Mouse (Mus musculus): ENCODE measurements around the gene Dclk3. TPM values are rescaled to one million over a fixed set of nuclear protein-coding genes. Genes with fewer than 3 reads are reported as not detected.

Gene Dclk3
- polyA plus RNA-seq, 1 experiment from 2014 or later, result 0.35 TPM

DNA sequence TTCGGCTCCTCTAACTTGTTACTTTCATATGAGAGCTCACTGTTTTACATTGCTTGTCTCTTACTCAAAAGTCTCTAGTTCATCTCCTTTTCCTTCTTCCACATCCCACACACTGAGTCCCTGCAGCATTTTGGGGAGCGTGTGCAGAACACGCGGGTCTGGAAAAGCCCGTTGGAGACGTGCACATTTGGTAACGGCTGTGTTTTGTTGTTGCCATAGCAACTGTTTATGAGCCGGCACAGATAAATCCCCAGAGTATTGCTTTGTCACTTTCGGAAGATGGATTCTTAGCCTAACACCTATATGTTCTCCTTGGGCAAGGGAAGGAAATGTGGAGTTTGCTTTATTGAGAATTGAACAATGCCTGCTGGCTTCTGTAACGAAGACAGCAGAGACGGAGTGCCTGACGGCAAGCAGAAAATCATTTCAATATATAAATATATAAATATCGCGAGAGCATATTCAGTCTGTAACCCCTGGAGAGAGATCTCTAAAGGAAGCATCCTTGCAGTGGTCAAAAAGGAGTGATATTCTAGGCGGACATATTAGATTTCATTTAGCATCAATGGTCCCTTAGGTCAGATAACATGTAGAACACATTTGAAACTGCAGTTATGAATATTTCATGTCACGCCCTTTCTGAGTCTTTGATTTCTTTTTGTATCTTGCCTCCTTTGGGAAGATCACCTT, 26.3 kb upstream of the Dclk3 start:
- Histone ChIP-seq H3K27ac (peak overlapping the region; percentile 12; the same call in 1 of the 2 replicates), H3K4me3 (no peak overlapping the region), H3K4me1 (replicated peaks) (peaks cover 21% of the 10 kb centered on the region; the same call in 1 of the 2 replicates), H3K9me3 (no peaks in the 10 kb centered on the region), H3K27me3 (ENCODE audit: insufficient read depth, poor library complexity, severe bottlenecking) (no peaks in the 10 kb centered on the region), H3K36me3 (no peaks in the 10 kb centered on the region)
- 80% methylated on average over 16 of the region's 16 CpGs for WGBS
- peak; percentile 12 for DNase-seq (ENCODE audit: low spot score)

DNA sequence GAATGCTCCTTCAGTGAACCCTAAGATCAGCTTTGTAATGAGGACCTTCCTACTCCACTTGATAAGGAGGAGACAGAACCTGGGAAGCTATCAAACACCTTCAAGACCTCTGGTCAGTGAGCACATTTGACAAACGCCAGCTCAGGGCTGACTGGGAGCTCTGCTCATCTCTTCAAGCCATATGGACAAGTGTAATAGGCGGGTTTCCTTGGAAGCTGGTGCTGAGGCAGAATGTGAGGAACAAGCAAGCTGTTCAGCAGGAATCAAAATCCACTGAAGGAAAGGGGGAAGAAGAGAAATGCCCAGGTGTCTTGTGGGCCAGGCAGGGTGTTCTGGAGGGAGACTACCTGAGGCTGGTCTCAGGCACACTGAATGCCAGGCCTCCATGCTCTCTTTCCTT, 17.0 kb upstream of the Dclk3 start:
- WGBS, result 78% methylated on average over 2 of the region's 2 CpGs
- Histone ChIP-seq H3K27me3 (ENCODE audit: insufficient read depth, poor library complexity, severe bottlenecking) (no peaks in the 10 kb centered on the region), H3K4me1 (replicated peaks) (peaks cover 16% of the 10 kb centered on the region), H3K9me3 (no peaks in the 10 kb centered on the region), H3K4me3 (no peak overlapping the region), H3K36me3 (no peaks in the 10 kb centered on the region), H3K27ac (no peak overlapping the region)
- DNase-seq (ENCODE audit: low spot score), result no peak

DNA sequence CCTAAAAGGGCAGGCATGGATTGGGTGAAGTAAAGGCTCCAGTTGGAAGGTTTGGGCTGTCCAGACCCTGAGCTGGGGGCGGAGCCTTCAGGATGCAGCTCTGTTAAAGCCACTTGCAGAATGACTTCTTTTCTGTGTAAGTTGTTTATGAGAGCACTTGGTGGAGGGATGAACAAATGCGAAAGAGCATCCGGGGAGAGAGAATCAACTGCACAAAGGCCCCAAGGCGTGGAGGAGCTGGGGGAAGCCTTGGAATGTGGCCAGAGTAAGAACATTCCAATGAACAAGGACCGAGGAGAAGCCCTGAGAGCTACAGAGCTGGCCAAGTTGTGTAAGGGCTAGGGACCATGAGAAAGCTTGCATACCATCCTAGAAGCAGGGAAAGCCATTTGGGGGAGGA, 16.3 kb upstream of the Dclk3 start:
- no peaks in the 10 kb centered on the region for H3K36me3 ChIP-seq
- WGBS, result 77% methylated on average over 5 of the region's 5 CpGs
- no peak overlapping the region for H3K27ac ChIP-seq
- no peaks in the 10 kb centered on the region for H3K9me3 ChIP-seq
- no peak overlapping the region for H3K4me3 ChIP-seq
- DNase-seq (ENCODE audit: low spot score), result no peak
- H3K4me1 ChIP-seq (replicated peaks), result peaks cover 16% of the 10 kb centered on the region
- H3K27me3 ChIP-seq (ENCODE audit: insufficient read depth, poor library complexity, severe bottlenecking), result no peaks in the 10 kb centered on the region

DNA sequence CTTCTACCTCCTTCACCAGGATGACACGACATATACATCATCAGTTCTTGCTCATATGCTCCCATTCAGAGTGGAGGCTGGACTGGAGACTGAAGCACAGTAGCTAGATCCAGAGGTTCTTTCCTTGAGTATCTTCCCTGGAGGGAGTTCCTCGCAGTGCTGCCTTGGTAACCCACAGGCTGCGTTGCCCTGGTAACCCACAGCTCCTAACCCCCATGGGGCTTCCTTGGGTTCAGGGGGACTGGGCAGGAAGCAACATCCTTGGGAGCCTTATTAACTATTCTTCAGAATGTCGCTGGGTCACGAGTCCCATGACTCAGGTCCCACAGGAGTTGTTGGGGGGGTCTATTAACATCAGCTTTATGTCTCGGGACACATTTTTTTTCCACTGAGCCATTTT, 13.8 kb upstream of the Dclk3 start:
- H3K4me3 ChIP-seq, result no peak overlapping the region
- peaks cover 16% of the 10 kb centered on the region for H3K4me1 ChIP-seq (replicated peaks)
- no peak overlapping the region for H3K27ac ChIP-seq
- DNase-seq (ENCODE audit: low spot score), result peak; percentile 25
- H3K9me3 ChIP-seq, result no peaks in the 10 kb centered on the region
- H3K27me3 ChIP-seq (ENCODE audit: insufficient read depth, poor library complexity, severe bottlenecking), result no peaks in the 10 kb centered on the region
- 44% methylated on average over 6 of the region's 6 CpGs for WGBS
- H3K36me3 ChIP-seq, result no peaks in the 10 kb centered on the region

DNA sequence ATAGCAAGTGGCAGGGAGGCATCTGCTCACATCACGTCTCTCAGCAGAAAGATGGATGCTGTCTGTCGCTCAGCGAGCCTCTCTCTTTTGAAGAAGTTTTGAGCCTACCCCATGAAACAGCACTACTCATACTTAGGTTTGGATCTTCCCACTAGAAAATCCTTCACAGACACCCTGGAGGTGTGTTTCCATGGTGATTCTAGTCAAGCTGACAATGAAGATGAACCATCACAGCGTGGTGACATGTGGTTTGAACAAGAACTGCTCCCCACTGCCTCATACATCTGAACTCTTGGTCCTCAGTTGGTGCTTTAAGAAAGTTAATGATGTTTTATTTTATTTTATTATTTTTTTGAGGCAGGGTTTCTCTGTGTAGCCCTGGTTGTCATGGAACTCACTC, 12.9 kb upstream of the Dclk3 start:
- WGBS, result 68% methylated on average over 4 of the region's 4 CpGs
- H3K4me3 ChIP-seq, result no peak overlapping the region
- H3K27me3 ChIP-seq (ENCODE audit: insufficient read depth, poor library complexity, severe bottlenecking), result no peaks in the 10 kb centered on the region
- H3K4me1 ChIP-seq (replicated peaks), result peaks cover 16% of the 10 kb centered on the region
- no peak for DNase-seq (ENCODE audit: low spot score)
- H3K36me3 ChIP-seq, result no peaks in the 10 kb centered on the region
- no peaks in the 10 kb centered on the region for H3K9me3 ChIP-seq
- H3K27ac ChIP-seq, result no peak overlapping the region

DNA sequence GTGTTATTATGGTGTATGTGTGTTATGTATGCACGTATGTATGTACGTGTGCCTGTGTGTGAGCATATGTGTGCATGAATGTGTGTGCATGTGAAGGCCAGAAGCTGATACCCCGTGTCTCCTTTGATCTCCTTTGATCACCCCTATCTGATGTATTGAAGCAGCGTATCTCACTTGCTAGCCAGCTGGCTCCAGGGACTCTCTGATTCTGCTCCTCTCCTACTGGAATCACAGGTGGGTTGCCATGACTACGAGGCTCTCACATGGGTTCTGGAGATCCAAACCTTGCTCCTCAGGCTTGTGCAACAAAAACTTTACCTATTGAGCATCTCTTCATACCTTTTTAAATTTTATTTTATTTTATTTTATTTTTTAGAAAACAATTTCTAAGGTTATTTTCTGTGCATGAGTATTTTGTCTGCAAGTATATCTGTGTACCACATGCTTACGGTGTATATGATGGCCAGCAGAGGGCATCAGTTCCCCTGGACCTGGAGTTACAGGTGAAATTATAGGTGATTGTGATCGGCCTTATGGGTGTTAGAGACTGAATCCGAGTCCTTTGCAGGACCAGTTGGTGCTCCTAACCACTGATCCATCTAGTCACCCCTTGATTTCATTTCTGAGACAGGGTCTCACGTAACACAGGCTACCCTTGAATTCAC, 10.9 kb upstream of the Dclk3 start:
- no peaks in the 10 kb centered on the region for H3K27me3 ChIP-seq (ENCODE audit: insufficient read depth, poor library complexity, severe bottlenecking)
- peaks cover 16% of the 10 kb centered on the region for H3K4me1 ChIP-seq (replicated peaks)
- no peaks in the 10 kb centered on the region for H3K9me3 ChIP-seq
- 84% methylated on average over 9 of the region's 9 CpGs for WGBS
- no peak overlapping the region for H3K27ac ChIP-seq
- DNase-seq (ENCODE audit: low spot score), result no peak
- H3K36me3 ChIP-seq, result no peaks in the 10 kb centered on the region
- H3K4me3 ChIP-seq, result no peak overlapping the region

DNA sequence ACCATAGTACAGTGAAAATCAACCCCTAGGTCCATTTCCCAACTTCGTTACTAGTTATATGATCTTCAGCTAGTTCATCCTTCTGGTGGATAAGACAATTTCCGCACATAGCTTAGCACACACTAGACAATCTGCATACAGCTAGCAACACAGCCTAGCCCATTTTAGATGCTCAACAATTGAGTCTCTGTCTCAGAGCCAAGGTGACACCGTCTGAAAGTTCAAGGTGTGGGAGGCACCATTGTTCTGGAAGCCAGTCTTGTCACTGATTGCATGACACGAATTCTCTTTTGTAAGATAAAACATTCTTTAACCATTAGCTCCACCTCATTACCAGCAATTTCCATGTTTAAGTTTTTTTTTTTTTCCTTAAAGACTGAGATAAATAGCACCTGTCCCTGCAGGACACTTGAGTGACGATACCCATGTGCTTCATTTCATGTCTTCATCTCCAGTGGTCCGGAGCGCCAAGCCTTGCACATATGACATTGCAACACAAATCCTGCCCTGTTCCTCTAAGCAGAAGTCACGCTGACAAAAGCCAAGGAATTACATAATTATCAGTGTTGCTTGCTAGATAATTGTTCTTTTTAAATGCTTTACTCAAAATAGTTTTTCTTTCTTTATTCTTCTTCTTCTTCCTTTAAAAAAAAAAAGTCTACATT, 10.1 kb upstream of the Dclk3 start:
- no peaks in the 10 kb centered on the region for H3K36me3 ChIP-seq
- DNase-seq (ENCODE audit: low spot score), result no peak
- H3K9me3 ChIP-seq, result no peaks in the 10 kb centered on the region
- no peak overlapping the region for H3K27ac ChIP-seq
- H3K4me1 ChIP-seq (replicated peaks), result peaks cover 16% of the 10 kb centered on the region
- WGBS, result 80% methylated on average over 8 of the region's 8 CpGs
- H3K27me3 ChIP-seq (ENCODE audit: insufficient read depth, poor library complexity, severe bottlenecking), result no peaks in the 10 kb centered on the region
- H3K4me3 ChIP-seq, result no peak overlapping the region

DNA sequence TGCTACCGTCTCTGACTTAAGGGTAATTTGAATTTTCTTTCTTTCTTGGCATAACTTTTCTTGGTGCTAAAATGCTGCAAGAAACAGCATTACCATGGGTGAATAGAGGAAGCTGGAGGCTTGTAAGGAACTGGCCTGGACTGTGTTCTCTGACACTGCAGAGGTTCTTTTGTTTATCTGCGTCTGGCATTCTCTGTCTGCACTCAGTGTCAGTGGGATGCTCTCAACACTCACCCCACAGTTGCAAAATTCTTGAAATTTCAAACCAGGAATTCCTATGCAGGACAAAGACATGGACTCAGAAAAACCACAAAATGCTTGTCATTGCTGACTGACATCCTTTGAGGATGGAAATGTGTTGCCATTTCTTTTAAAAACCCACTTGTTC, 9.5 kb upstream of the Dclk3 start:
- H3K27ac ChIP-seq, result no peak overlapping the region
- no peaks in the 10 kb centered on the region for H3K36me3 ChIP-seq
- H3K9me3 ChIP-seq, result no peaks in the 10 kb centered on the region
- no peak for DNase-seq (ENCODE audit: low spot score)
- no peaks in the 10 kb centered on the region for H3K27me3 ChIP-seq (ENCODE audit: insufficient read depth, poor library complexity, severe bottlenecking)
- H3K4me1 ChIP-seq (replicated peaks), result peaks cover 16% of the 10 kb centered on the region
- 45% methylated on average over 2 of the region's 2 CpGs for WGBS
- H3K4me3 ChIP-seq, result no peak overlapping the region

DNA sequence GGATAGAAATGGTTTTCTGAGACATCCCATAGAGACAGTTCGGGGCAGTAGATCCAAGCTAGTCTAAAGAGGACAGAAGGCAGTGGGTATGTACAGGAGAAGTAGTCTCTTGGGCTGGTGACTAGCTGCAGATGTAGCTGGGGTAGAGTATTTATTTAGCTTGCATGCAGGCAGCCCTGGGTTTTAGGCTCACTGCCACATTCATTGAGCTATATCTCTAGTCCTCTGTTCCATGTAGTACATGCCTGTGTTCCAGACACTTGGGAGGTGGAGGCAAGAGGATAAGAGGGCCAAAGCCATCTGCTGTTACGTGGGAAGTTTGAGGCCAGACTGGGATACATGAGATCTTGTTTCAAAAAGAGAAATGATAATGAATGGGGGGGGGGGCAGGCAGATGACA, 3.5 kb upstream of the Dclk3 start:
- Histone ChIP-seq H3K4me3 (no peak overlapping the region), H3K27ac (no peak overlapping the region), H3K4me1 (replicated peaks) (peaks cover 14% of the 10 kb centered on the region), H3K27me3 (ENCODE audit: insufficient read depth, poor library complexity, severe bottlenecking) (peaks cover 41% of the 10 kb centered on the region), H3K9me3 (no peaks in the 10 kb centered on the region), H3K36me3 (no peaks in the 10 kb centered on the region)
- 83% methylated on average over 2 of the region's 2 CpGs for WGBS
- no peak for DNase-seq (ENCODE audit: low spot score)

DNA sequence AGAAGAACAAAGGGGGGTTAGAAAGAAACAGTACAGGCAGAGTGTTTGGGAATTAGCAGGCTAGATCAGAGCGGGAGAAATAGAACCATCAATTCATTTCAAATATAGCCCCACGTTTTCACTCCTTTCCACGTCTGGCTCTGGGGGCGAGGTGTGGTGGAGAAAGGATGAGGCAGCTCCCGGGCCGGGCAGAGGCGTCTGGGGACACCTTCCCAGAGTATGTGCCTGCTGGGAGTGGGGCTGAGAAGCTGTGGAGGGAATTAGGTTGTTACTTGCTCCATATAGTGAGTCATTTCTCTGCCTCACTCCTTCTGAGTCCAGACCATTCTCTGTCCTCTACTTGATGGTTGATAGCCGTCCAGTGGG, 938 bp downstream of the Dclk3 start:
- peaks cover 55% of the 10 kb centered on the region for H3K27me3 ChIP-seq (ENCODE audit: insufficient read depth, poor library complexity, severe bottlenecking)
- 52% methylated on average over 8 of the region's 8 CpGs for WGBS

DNA sequence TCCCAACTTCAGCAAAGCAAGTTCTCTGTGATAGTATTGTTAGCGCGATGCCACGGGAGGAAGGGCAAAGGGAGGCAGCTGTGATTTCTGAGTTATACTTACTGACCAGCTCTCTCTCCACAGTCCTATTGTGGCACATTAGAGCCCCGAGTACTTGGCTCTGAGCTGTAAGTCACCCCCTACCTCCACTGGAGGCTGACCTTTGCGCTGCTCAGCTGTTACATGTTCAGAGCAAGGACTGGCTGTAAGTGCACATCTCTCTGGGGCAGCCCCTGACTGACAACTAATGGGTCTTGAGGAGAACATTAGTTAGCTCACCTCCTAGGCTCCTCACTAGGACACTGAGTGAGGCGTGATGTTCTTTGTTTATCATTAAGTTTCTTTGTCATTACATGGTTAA, 1.6 kb downstream of the Dclk3 start:
- 79% methylated on average over 6 of the region's 6 CpGs for WGBS
- no peak overlapping the region for H3K27ac ChIP-seq
- no peaks in the 10 kb centered on the region for H3K36me3 ChIP-seq
- no peaks in the 10 kb centered on the region for H3K9me3 ChIP-seq
- H3K4me1 ChIP-seq (replicated peaks), result peaks cover 14% of the 10 kb centered on the region
- peaks cover 55% of the 10 kb centered on the region for H3K27me3 ChIP-seq (ENCODE audit: insufficient read depth, poor library complexity, severe bottlenecking)
- H3K4me3 ChIP-seq, result no peak overlapping the region
- no peak for DNase-seq (ENCODE audit: low spot score)

More for the DNA sequence above, 938 bp downstream of the Dclk3 start:
- Histone ChIP-seq H3K36me3 (no peaks in the 10 kb centered on the region), H3K4me3 (no peak overlapping the region), H3K9me3 (no peaks in the 10 kb centered on the region), H3K27ac (no peak overlapping the region), H3K4me1 (replicated peaks) (peaks cover 14% of the 10 kb centered on the region)
- DNase-seq (ENCODE audit: low spot score), result no peak

DNA sequence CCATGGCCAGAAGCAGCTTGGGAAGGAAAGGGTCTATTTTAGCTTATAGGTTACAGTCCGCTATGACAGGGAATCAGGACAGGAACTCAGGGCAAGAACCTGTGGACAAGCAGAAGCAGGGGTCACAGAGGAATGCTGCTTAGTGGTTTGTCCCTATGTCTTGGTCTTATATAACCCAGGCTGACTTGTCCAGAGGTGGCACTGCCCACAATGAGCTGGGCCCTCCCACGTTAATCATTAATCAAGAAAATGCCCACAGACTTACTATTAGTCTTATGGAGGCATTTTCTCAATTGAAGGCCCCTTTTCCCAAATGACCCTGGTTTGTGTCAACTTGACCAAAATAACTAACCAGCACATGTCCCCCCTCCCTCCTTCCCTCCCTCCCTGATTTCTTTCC, 2.3 kb downstream of the Dclk3 start:
- H3K27ac ChIP-seq, result no peak overlapping the region
- H3K4me3 ChIP-seq, result no peak overlapping the region
- DNase-seq (ENCODE audit: low spot score), result no peak
- no peaks in the 10 kb centered on the region for H3K9me3 ChIP-seq
- H3K27me3 ChIP-seq (ENCODE audit: insufficient read depth, poor library complexity, severe bottlenecking), result peaks cover 55% of the 10 kb centered on the region
- WGBS, result 86% methylated on average over 2 of the region's 2 CpGs
- H3K36me3 ChIP-seq, result no peaks in the 10 kb centered on the region
- peaks cover 14% of the 10 kb centered on the region for H3K4me1 ChIP-seq (replicated peaks)

DNA sequence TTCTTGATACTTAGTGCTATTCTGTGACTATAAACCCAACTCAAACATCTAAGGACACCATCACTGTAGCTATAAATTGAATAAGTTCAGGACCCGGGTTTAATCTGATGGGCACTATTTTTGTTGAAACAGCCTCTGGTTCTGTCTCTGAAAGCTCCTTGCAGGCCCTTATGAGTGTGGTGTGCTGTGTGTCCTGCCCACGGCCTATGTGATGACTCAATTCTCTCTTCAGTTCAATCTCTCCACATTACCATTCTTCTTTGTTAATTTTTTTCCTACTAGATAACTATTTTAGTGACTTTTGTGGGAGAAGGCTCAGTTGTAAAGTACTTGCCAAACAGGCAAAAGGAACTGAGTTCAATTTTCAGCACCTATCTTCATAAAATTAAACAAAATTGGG, 7.3 kb downstream of the Dclk3 start:
- 78% methylated on average over 2 of the region's 2 CpGs for WGBS
- peaks cover 6% of the 10 kb centered on the region for H3K27me3 ChIP-seq (ENCODE audit: insufficient read depth, poor library complexity, severe bottlenecking)
- H3K4me1 ChIP-seq (replicated peaks), result no peaks in the 10 kb centered on the region
- no peak for DNase-seq (ENCODE audit: low spot score)
- H3K36me3 ChIP-seq, result no peaks in the 10 kb centered on the region
- no peak overlapping the region for H3K4me3 ChIP-seq
- no peaks in the 10 kb centered on the region for H3K9me3 ChIP-seq
- H3K27ac ChIP-seq, result no peak overlapping the region

Data from hindbrain, embryonic 10.5 days (tissue).